Mouse (Mus musculus) embryonic facial prominence, embryonic 10.5 days (tissue): ENCODE data around the gene Ceacam15. TPM values are rescaled to one million over a fixed set of nuclear protein-coding genes. Genes with fewer than 3 reads are reported as not detected.
"Not testable (repeated sequence)": the region's sequence is repeated elsewhere in the genome, so short reads cannot be mapped to it uniquely, and the experiment has no call there.

Source experiments
- DNase-seq: peaks from one replicate; pipeline ENCODE4 v3.0.0-alpha.2; 2017; ENCODE audit warnings: low spot score
- H3K27ac ChIP-seq: fragments of 300-500 bp; sonication (generic); replicated peaks from 2 replicates; pipeline ENCODE4 v1.5.1; 2016; ENCODE audit warnings: mild to moderate bottlenecking
- H3K27me3 ChIP-seq: fragments of 300-500 bp; sonication (generic); replicated peaks from 2 replicates; pipeline ENCODE4 v1.6.1; 2016; ENCODE audit warnings: low read depth, mild to moderate bottlenecking; ENCODE audit not compliant: poor library complexity, severe bottlenecking
- H3K36me3 ChIP-seq: fragments of 300-500 bp; sonication (generic); replicated peaks from 2 replicates; pipeline ENCODE4 v1.6.1; 2016; ENCODE audit warnings: mild to moderate bottlenecking, moderate library complexity
- H3K4me1 ChIP-seq: fragments of 300-500 bp; sonication (generic); 2 replicates; pipeline ENCODE4 v1.6.1; 2016
- H3K4me3 ChIP-seq: fragments of 300-500 bp; sonication (generic); 2 replicates; pipeline ENCODE4 v1.5.1; 2016; ENCODE audit warnings: mild to moderate bottlenecking, moderate library complexity
- H3K9me3 ChIP-seq: fragments of 300-500 bp; sonication (generic); 2 replicates; pipeline ENCODE4 v1.6.1; 2016; ENCODE audit warnings: mild to moderate bottlenecking
- WGBS: fragments of 180-500 bp; shearing (Covaris S2); methylation state at CpG from one replicate; pipeline ENCODE4 v1.1.7; 2016; 5-methylcytosine and 5-hydroxymethylcytosine counted together
- polyA plus RNA-seq: library from polyadenylated mRNA; unstranded; fragments of >200 nt; fragmentation: Nextera tagmentation; extraction: Ambion mirVana; gene quantifications from 2 replicates; pipeline ENCODE4 v1.2.1, GENCODE M21; 2016

The Ceacam15 gene
- polyA plus RNA-seq = not detected in 2 replicates

DNA sequence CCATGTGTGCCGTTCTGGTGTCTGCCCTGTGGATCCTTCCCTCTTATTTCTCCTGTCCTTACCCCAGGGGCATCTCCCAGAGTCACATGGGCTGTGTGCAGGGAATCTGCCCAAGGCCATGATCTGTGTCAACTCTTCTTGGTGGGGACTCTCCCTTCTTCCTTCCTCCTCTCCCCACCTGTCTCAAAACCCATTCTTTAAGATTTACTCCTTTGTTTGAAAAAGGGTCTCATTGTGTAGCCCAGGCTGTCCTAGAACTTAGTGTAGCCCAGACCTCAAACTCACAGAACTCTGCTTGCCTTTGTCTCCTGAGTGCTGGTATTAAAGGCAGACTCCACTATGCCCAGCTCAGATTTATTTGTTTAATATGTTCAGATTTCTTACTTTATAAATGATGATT is at the start of gene Ceacam15:
Gene Ceacam15 (minus strand): TSS at position 101 of the 400 bp plus-strand sequence.
- no peak for DNase-seq
- WGBS = 56% methylated on average over 1 of the region's 1 CpGs
- no peak within 1 kb of the TSS for H3K27ac ChIP-seq
- no peak within 1 kb of the TSS for H3K4me3 ChIP-seq
- H3K9me3 ChIP-seq = no peaks in the 10 kb centered on the region
- no peaks in the 10 kb centered on the region for H3K4me1 ChIP-seq
- H3K27me3 ChIP-seq = no peaks in the 10 kb centered on the region
- H3K36me3 ChIP-seq = no peaks in the 10 kb centered on the region

DNA sequence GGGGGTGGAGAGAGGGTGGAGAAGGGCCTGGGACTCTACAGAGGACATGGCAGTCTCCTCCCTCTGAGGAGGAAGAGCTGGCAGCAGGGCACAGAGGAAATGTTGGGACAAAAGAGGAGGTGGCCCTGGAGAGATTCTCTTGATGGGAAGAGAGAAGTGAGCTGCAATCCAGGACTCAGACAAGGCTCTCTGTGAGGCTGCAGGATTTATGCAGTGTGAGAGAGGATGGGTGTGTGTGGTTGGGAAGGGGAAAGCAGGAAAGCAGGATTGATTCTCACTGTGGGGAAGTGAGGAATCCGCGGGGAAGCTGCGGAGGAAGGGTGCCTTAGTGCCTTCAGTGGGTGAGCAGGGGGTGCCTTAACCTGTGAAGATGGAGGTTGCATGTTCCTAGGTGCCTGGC is 47.0 kb upstream of the Ceacam15 start:
- H3K27ac ChIP-seq, H3K9me3 ChIP-seq, H3K4me3 ChIP-seq, H3K4me1 ChIP-seq, H3K36me3 ChIP-seq, DNase-seq, H3K27me3 ChIP-seq: not testable (repeated sequence)
- WGBS = 72% methylated on average over 3 of the region's 3 CpGs

DNA sequence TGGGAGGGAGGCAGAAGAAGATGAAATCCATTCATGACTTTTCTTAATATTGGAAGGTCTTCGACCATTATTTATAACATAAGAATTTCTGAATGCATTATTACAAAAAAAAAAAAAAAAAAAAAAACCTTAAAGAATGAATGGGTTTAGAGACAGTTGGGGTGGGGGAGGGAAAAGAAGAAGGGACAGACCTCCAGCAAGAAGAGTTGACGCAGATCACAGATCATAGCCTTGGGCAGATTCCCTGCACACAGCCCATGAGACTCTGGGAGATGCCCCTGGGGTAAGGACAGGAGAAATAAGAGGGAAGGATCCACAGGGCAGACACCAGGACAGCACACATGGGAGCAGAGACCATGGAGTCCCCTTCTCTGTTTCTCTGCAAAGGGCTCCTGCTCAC is 46.1 kb upstream of the Ceacam15 start, which contains the start of gene Ceacam9:
Gene Ceacam9 (plus strand): TSS at position 301 of the 400 bp plus-strand sequence.
- no peak for DNase-seq
- Histone ChIP-seq H3K27me3 (no peaks in the 10 kb centered on the region), H3K4me3 (no peak within 1 kb of the TSS), H3K27ac (no peak within 1 kb of the TSS), H3K4me1 (peaks cover 2% of the 10 kb centered on the region), H3K36me3 (no peaks in the 10 kb centered on the region), H3K9me3 (no peaks in the 10 kb centered on the region)
- 75% methylated on average over 2 of the region's 2 CpGs for WGBS

DNA sequence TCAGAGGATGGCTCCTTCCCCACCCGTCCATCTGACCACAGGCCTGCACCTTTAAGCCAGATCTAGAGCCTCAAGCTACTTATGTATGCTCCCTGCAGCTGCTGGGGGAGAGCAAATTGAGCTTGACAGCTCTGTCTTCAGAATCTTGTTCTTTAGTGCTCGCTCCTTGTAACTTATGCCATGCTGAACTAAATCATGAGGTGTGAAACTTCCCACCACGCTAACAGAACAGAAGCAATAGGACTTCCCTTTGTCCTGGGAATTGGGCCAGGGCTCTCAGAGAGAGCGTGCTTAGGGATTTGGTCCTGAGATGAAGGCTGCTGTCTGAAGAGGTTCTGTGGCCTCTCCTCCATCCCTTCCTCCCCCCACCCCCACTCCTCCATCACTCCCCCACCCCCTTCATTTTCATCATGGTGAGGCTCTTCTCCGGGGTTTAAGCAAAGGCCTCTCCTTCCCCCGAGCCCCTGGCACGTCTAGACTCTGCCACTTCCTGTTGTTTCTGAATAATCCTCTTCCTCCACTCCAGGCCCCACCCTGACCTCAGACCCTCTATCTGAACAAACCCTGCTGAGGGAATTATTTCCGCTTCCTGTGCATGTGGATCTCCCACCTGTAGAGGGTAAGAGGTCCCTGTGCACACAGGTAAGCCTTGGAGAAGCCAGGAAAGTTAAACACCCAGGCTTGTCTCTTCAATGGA is 41.1 kb upstream of the Ceacam15 start:
- not testable (repeated sequence) for H3K9me3 ChIP-seq, H3K36me3 ChIP-seq, H3K27me3 ChIP-seq, H3K4me1 ChIP-seq, DNase-seq, H3K4me3 ChIP-seq
- 0 out of 2 replicates have a peak overlapping the region, but pooled peaks have one; percentile 19 for H3K27ac ChIP-seq
- 40% methylated on average over 8 of the region's 8 CpGs for WGBS

DNA sequence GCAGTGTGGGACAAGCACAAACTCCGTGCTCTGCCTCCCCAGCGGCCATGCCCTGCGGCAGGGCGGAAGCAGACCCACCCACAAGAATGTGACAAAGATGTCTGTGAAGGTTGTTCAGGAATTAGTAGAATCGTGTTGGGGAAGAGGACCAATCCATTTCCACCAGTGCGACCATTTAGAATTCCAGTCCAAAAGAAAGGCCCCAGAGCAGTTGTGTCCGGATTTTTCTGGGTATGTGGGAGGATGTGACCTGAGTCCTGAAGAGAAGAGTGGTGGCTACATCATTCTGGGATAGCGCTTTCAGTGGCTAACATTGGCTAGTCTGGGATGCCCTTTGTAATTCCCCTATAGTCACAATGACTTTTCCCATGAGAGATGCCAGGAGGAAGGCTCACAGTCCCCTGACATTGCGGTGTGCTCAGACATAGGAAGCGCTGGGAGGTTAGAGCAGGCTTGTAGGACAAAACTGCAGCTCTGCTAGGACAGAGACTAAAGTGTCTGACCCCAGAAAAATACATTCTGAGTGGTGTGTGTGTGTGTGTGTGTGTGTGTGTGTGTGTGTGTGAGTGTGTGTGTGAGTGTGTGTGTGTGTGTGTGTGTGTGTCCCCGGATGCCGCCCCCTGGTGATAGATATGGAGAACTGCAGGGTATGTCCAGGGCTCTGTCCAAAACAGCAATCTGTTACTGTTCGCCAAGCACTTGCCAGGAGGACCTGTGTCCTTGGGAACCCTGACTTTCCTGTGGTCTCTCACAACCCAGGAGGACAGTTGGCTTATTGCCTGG is 37.3 kb upstream of the Ceacam15 start:
- no peak overlapping the region for H3K27ac ChIP-seq
- H3K27me3 ChIP-seq = peaks cover 6% of the 10 kb centered on the region
- DNase-seq = no peak
- peaks cover 7% of the 10 kb centered on the region for H3K4me1 ChIP-seq
- 80% methylated on average over 13 of the region's 13 CpGs for WGBS
- no peaks in the 10 kb centered on the region for H3K36me3 ChIP-seq
- 0 out of 2 replicates have a peak, but pooled peaks cover 4% of the 10 kb centered on the region for H3K9me3 ChIP-seq
- no peak overlapping the region for H3K4me3 ChIP-seq

DNA sequence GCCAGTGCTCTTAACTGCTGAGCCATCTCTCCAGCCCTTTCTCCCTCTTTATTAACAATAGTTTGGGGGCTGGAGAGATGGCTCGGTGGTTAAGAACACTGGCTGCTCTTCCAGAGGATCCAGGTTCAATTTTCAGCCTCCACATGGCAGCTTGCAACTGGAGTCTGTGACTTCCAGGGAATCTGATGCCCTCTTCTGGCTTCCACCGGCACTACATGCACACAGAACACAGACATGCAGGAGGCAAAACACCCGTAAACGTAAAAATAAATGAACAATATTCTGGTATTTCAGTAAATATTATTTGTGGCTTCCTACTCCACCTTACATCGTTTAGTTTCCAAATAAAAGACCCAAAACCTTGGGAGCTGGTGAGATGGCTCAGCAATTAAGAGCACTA is 35.1 kb upstream of the Ceacam15 start:
- no peak for DNase-seq
- WGBS = 81% methylated on average over 5 of the region's 5 CpGs

DNA sequence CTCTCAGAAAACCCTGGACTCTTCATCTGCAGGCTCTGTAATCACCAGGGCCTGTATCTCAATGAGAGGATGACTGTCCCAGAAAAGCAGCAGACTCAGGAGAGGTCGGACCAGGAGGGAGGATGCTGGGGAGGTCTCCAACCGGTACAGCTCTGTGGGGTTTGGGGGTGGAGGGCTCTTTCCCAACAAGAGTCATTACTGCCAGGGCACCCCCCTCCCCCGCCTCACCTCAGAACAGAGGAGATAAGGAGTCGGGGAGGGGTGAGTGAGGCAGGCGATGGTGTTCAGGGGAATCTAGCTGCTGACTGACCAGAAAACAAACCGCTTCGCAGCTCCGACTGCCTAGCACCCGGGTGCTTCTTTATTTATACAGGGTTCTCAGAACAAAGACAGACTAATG is 32.7 kb upstream of the Ceacam15 start:
- Histone ChIP-seq H3K4me3 (no peak overlapping the region), H3K9me3 (no peaks in the 10 kb centered on the region), H3K4me1 (peaks cover 7% of the 10 kb centered on the region; the same call in 1 of the 2 replicates), H3K36me3 (no peaks in the 10 kb centered on the region), H3K27ac (no peak overlapping the region), H3K27me3 (peaks cover 14% of the 10 kb centered on the region)
- WGBS = 24% methylated on average over 9 of the region's 9 CpGs
- DNase-seq = no peak

More for the DNA sequence above, 35.1 kb upstream of the Ceacam15 start:
- Histone ChIP-seq H3K4me3 (no peak overlapping the region), H3K36me3 (no peaks in the 10 kb centered on the region), H3K27ac (no peak overlapping the region), H3K4me1 (peaks cover 7% of the 10 kb centered on the region; the same call in 1 of the 2 replicates), H3K9me3 (0 out of 2 replicates have a peak, but pooled peaks cover 4% of the 10 kb centered on the region), H3K27me3 (peaks cover 14% of the 10 kb centered on the region)

DNA sequence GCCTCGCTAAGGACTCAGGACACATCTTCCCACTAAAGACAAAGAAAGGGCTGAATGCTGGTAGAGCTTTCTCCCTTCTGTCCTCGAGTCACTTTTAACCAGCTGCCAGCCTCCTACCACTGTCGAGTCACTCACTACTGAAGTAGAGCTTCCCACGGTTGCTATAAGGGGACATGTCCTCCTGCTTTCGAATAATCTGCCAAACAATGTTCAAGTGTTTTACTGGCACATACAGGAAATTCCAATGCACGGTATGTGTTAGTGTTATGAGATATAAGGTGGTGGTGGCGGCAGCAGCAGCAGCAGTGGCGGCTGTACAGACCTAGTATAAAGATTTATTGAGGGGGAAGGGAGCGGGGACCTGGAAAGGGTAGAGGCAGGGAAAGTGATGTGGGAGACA is 30.9 kb upstream of the Ceacam15 start:
- H3K27me3 ChIP-seq = peaks cover 14% of the 10 kb centered on the region
- H3K27ac ChIP-seq = no peak overlapping the region
- H3K9me3 ChIP-seq = no peaks in the 10 kb centered on the region
- 64% methylated on average over 9 of the region's 9 CpGs for WGBS
- no peak for DNase-seq
- no peaks in the 10 kb centered on the region for H3K36me3 ChIP-seq
- no peak overlapping the region for H3K4me3 ChIP-seq
- H3K4me1 ChIP-seq = peaks cover 7% of the 10 kb centered on the region; the same call in 1 of the 2 replicates

DNA sequence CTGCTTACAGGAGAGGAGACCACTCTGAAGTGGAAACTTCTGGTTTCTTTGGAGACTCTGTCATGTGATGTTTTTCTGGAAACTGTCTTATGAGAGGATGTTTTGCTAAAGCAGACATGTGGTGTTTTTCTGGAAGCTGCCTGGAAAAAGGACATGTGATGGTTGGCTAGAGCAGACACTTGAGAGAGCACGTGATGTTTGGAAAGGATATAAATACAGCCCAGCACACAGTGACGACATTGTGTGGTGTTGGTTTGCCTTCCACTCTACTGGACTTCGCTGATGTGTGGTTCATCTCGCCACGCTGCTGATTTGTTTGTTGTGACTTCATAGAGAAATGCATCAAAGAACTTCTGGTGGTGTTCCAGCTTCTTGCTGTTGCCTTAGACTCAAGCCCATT is 25.1 kb upstream of the Ceacam15 start:
- no peak for DNase-seq
- 86% methylated on average over 5 of the region's 5 CpGs for whole genome bisulfite sequencing
- Histone ChIP-seq H3K36me3 (no peaks in the 10 kb centered on the region), H3K27ac (no peak overlapping the region), H3K4me3 (no peak overlapping the region), H3K9me3 (0 out of 2 replicates have a peak, but pooled peaks cover 2% of the 10 kb centered on the region), H3K27me3 (no peaks in the 10 kb centered on the region), H3K4me1 (no peaks in the 10 kb centered on the region)

DNA sequence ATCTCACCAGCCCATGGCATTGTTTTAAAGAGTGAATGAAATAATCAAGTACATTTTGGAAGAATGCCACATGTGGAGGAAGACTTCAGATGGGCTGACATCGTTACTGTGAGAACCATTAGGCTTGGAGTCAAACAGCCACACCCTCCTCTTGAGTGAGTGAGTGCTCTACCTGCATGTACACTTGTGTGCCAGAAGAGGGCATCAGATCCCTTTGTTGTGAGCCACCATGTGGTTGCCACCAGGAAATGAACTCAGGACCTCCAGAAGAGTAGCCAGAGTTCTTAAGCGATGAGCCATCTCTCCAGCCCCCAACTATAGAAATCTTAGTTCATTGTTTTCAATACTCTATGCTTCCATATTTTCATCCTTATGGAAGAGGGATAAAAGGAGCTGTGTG is 23.5 kb upstream of the Ceacam15 start:
- no peaks in the 10 kb centered on the region for H3K27me3 ChIP-seq
- H3K9me3 ChIP-seq = 0 out of 2 replicates have a peak, but pooled peaks cover 2% of the 10 kb centered on the region
- no peak overlapping the region for H3K27ac ChIP-seq
- 47% methylated on average over 2 of the region's 2 CpGs for WGBS
- no peak overlapping the region for H3K4me3 ChIP-seq
- H3K4me1 ChIP-seq = no peaks in the 10 kb centered on the region
- H3K36me3 ChIP-seq = no peaks in the 10 kb centered on the region
- no peak for DNase-seq

DNA sequence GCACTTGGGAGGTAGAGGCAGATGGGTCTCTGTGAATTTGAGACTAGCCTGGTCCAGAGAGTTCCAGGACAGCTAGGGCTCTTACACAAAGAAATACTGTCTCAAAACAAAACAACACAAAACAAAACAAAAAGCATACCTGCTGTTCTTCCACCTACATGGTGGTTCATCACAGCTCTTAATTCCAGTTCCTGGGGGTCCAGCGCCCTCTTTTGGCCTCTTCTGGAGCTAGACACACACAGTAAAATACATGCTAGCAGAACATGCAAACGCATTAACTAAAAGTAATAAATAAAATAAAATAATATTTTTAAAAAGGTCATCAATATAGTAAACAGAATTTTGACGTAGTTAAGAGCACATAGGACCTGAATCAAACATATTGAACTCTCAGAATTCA is 19.5 kb upstream of the Ceacam15 start:
- 38% methylated on average over 3 of the region's 3 CpGs for WGBS
- H3K36me3 ChIP-seq = no peaks in the 10 kb centered on the region
- DNase-seq = no peak
- no peak overlapping the region for H3K27ac ChIP-seq
- no peaks in the 10 kb centered on the region for H3K4me1 ChIP-seq
- H3K4me3 ChIP-seq = no peak overlapping the region
- no peaks in the 10 kb centered on the region for H3K27me3 ChIP-seq
- H3K9me3 ChIP-seq = 0 out of 2 replicates have a peak, but pooled peaks cover 2% of the 10 kb centered on the region

DNA sequence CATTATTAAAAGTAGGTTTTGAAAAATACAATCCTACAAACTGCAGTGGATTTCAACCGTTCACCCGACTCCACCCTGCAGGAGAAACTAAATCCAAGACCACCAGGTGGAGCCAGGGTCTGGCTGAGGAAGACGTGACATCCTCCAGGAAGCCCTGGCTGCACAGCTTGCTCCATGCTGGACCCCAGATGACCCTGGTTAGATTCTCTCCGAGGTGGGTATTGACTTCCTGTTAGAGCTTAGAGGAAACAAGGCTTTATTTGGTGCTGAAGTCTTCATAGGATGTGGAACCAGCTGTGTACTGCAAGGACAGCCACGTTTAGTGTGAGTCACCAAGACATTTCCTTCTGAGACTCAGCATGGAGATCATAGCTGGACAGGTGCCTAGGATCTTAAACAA is 13.7 kb upstream of the Ceacam15 start:
- Histone ChIP-seq H3K36me3 (no peaks in the 10 kb centered on the region), H3K4me1 (no peaks in the 10 kb centered on the region), H3K27ac (no peak overlapping the region), H3K9me3 (peaks cover 6% of the 10 kb centered on the region), H3K27me3 (no peaks in the 10 kb centered on the region), H3K4me3 (no peak overlapping the region)
- DNase-seq = no peak
- WGBS = 74% methylated on average over 5 of the region's 5 CpGs

DNA sequence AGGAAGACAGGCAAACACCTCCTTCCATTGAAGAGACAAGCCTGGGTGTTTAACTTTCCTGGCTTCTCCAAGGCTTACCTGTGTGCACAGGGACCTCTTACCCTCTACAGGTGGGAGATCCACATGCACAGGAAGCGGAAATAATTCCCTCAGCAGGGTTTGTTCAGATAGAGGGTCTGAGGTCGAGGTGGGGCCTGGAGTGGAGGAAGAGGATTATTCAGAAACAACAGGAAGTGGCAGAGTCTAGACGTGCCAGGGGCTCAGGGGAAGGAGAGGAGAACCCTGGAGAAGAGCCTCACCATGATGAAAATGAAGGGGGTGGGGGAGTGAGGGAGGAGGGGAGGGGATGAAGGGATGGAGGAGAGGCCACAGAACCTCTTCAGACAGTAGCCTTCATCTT is 4.7 kb upstream of the Ceacam15 start:
- H3K27ac ChIP-seq, H3K36me3 ChIP-seq, H3K4me1 ChIP-seq, H3K9me3 ChIP-seq, H3K4me3 ChIP-seq, H3K27me3 ChIP-seq, DNase-seq: not testable (repeated sequence)
- WGBS = 66% methylated on average over 3 of the region's 3 CpGs
